Mouse (Mus musculus) c-Kit-negative CD71-positive TER-119-positive erythroid progenitor cells, embryonic 14.5 days (primary cell): ENCODE measurements at regions not wholly inside any gene's neighbourhood (a gene's known extent, or its start where the extent isn't known, plus 50 kb on each side); places are given as distances from the start of the nearest gene placed in this dataset.

Experiments
- DNase-seq: peaks from one replicate; pipeline ENCODE4 v3.0.0-alpha.2; 2013; ENCODE audit warnings: low read depth, low spot score

DNA sequence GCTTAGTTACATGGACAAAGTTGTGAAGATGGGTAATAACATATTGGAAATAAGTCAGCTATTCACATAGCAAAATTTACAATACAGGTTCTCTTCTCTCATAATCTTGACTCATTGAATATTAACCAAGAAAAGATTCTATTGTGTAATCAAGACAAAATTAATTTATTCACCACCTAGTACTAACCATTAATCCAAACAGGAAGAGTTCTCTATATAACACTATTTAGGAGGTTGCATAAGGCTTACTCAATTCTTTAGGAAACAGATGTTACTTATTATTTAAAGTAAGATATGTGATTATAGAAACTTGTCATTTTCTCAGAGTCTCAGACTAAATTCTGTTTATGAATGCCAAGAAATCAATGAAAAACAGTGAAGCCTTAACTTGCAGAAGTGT lies 600.4 kb upstream of the Tusc1 start:
- DNase-seq, result no peak

DNA sequence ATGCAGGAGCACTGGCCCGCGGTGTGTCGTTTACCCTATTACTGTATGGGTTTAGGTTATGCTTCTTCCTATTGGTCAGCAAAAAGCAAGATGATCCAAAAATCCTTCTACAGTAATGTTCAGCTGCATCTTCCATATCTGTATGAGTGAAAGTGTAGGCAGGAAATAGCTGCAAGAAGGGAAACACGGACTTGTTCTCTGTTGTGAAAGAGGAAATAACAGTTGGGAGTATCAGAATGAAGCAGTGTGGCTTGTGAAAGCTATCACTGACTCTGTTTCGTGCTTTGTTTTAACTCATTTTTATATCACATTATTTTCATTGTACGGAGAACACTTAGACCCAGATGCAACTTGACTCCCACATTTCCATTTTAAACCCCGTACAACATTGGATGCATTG lies 591.8 kb upstream of the Tusc1 start:
- no peak for DNase-seq

DNA sequence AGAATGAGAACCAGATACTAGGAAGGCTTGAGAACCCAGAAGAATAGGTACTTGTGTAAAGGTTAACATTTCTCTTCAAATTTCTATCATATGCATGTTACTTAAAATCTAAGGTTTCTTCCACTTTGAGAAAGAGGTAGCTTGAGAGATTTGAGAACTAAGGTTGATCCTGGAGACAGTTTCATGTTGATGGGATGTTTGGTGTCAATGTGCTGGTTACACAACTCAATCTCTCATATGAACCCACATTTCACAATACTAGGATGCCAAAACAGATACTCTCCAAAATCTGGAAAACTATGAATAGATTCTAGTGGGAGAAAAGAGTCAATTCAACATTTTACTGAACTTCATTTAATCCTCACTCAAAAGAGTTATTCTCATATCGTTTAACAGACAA lies 589.1 kb upstream of the Tusc1 start:
- DNase-seq, result no peak

DNA sequence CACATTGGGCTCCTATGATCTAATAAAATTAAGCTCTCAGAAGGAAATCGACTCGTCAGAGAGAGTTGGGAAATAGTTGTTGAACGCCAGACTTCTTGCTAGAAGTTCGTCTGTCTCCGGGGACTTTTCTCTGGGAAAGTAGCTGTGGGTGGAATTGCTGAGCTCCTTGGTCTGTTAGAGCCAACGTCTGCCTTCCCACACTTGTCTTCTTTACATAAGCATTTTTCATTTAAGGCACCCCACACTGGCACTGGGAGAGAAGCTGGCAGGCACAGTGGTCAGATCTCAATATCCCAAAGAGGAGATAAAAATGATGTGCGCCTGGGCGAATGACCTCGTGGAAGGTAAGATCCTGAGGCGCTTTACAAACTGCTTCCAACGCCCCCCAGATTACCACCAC lies 551.3 kb upstream of the Tusc1 start:
- no peak for DNase-seq

DNA sequence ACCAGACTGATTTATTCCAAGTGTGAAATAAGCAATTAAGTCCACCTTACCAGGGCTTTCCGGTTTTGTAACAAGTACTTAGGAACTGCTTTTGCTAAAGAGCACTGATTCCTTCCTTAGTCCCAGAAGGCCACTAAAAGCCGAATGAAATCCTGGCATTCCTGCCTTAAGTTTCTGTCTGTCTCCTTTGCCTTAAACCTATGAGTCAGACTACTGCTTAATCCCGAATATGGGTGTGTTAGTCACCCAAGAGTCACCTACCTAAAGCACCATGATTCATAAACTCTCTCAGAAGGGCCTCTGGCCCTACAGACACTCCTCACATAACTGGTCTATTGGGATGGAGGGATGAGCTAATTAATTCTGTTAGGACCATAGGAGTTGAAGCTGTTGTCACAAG lies 546.0 kb upstream of the Tusc1 start:
- no peak for DNase-seq

DNA sequence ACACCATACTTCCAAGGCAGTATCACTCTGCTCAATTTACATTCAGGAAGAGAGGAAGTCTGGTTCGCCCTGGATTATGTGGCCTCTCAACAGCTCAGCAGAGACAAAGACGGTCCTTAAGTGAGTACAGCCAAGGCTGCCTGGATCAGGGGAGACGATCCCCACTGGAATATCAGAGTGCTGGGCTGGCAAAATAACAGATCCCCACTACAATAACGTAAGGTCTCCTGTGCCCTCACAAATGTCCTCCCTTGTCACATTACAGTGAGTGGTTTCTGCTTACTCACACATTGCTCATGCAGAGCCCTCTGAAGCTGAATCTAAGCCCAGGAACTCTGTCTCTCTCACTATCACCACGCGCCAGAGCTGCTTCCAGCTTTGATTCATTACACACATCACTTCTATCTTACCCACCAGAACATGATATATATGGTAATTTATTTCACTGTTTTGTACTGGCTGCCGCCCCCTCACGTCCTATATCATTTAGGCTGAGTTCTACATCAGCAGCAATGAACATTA lies 544.1 kb upstream of the Tusc1 start:
- no peak for DNase-seq

DNA sequence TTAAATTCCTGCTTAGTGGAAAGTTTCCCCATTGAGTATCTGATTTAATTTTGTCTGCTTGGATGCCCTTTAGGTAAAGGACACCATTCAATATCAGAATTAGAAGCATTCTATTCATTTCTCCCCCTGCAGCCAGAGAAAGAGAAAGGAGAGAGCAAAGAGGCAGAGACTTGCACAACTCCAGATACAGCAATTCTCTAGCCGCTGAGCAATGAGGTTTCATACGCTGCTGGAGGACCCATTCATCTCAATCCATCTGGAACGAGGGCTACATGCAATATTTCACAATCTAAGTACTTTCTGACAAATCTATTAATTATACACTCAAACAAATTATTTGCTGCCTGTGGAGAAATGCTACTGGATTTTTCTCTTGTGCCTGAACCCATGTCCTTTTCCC lies 538.0 kb upstream of the Tusc1 start:
- DNase-seq, result no peak

DNA sequence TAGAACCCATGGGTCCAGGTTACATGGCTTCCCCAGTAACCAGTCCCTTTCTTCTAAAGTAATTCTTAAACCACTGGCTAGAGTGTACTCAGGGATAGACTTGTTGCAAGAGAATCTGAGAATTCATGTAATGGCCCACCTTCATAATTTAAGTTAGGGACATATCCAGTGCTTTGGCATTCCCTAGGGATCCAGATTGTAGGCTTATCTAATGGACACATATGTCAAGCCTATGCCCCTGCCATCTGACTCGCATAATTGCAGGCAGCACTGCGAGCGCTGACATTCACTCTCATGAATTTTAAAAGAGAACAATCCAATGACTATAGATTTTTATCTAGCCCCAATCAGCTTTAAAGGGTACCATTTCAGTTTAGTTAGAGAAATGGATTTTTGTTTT lies 518.1 kb upstream of the Tusc1 start:
- DNase-seq, result no peak

DNA sequence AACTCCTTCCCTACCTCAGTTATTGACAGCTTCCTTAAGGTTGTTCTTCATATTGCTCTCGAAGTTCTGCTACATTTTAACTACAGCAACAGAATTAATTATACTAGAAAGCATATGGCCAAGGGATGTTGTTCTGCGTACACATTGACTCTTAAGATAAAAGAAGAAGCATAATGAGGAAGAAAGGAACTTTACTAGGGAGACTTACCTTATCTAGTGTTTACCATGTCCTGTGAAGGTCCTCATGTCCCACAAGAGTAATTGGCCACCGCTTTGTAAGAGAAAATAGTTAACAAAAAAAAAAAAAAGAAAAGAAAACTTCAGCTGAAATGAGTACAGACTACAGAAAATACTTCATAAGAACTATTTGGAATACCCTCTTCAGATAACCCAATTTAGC lies 513.9 kb upstream of the Tusc1 start:
- DNase-seq, result no peak

DNA sequence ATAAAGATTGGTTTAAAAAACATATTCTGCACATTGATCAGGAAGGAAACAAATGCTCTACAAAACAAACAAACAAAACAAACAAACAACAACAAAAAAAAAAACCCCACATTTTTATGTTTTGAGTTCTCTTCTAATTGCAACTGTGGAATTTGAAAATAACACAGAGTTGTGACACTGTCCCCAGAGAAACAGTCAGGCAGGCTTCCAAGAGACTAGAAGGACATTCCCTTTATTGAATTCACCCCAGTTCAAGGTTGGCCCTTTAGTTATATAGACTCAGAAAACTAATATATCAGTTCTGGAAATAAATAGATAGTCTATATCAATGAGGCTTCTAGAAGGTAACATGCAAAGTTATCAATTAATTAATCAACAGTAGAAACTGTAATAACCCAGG lies 495.4 kb upstream of the Tusc1 start:
- DNase-seq, result no peak

DNA sequence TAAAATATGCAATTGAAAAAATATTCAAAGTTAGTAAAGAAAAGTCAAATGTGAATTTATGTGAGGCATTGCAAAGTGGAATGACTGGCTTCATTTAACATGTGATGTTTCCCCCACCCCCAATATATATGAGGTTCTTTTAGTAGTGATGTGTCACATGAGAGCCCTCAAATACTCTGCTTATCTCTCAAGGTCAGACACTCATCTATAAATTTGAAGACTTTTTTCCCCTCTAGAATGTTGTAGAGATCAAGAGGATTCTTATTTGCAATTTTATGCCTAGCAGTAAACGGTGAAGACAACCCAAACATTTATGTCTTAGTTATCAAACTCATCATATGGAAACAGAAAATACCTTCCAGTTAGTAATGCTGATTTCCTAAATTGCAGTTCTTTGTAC lies 457.8 kb upstream of the Tusc1 start:
- DNase-seq, result no peak

DNA sequence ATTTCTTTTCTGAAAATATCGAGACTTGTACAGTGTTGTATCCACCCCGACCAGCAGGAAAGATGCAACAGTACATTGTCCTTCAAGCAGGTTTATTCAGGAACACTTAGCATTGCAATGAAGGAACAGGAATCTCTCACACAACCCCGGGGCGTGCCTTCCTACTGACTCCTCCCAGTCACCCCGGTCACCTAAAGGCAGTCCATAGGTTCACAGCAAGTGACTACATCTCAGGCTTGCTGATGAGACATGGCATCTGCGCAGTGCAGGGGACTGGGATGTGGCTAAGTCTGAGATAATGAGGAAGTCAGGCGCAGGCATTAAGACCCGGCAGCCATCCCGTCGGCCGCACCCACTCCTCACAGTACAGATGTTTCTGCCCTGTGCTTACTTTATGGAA lies 454.8 kb upstream of the Tusc1 start:
- DNase-seq, result no peak

DNA sequence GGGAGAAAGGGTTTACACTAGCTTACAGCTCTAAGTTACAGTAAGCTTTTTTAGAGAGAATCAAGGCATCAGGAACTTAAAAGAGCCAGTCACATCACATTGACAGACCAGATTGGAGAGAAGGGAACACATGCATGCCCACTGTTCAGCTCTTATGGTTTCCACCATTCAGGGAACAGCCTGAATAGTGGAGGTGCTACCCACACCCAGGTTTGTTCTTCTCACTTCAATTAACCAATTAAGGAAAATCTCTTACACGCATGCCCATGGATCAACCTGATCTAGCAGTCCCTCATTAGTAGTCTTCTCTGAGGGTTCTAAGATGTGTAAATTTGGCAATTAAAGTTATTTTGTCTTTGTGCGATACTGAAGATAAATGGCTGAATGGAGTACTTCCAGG lies 419.2 kb upstream of the Tusc1 start:
- no peak for DNase-seq

DNA sequence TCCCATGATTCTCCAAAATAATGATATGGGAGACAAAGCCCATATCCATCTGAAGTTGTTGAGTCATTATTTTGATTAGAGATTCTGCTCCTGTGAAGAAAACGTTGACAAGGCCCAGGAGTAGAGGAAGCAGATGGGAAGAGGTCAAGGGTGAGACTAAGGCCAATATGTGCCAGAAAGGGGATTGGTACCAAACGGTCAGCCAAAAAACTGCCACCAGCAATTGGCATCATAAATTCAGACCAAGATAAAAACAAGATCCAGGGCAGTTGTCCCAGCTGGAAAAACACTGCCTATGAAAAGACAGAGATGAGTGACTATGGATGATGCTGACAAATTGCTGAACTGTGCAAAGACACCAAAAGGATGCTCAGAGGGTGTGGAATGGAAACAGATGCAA lies 411.0 kb upstream of the Tusc1 start:
- no peak for DNase-seq

DNA sequence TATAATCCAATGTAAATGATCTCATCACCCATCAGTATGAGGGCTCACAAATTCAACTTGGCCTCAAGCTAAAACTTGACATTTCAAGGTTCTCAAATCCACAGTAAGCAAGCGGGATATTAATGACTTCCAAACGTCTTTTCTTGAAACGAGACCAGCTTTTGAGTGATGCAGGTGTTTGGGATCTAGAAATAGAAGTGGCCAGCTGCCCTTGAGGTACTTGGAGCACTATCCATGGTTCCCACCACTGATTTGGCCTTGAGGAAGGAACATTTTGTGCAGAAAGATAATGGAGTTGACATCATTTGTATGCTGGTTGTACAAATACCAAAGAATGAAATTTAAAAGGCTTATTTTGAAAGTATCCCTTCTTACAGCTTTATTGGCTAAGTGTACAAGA lies 378.4 kb upstream of the Tusc1 start:
- no peak for DNase-seq

DNA sequence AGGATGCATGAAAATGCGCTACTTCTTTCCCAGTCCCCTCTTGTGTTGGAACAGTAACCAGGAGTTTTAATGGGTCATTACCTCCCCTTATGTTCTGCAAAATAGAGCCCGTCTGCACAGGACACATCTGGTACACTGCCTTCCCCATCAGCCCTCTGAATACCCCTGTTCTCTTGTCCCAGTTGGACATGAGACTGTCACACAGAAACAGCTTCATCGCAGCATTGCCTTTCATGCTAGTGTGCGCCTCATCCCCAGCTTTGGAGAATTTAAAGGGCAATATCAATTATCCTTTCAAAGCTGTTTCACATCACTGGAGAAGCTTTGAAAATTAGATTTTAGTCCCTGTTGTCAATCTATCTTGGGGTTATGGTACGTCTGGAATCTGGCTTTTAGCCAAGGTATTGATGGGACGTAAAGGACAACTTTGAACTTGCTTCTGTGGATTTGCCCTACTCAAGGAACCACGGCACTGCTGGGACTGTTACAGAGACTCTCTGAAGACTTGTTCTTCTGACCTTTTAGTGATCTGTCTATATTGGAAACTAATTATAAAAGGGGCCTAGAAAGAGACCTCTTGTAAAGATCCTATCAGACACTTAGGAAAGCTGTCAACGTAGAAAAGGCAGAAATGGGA lies 341.2 kb upstream of the Tusc1 start:
- DNase-seq, result no peak

DNA sequence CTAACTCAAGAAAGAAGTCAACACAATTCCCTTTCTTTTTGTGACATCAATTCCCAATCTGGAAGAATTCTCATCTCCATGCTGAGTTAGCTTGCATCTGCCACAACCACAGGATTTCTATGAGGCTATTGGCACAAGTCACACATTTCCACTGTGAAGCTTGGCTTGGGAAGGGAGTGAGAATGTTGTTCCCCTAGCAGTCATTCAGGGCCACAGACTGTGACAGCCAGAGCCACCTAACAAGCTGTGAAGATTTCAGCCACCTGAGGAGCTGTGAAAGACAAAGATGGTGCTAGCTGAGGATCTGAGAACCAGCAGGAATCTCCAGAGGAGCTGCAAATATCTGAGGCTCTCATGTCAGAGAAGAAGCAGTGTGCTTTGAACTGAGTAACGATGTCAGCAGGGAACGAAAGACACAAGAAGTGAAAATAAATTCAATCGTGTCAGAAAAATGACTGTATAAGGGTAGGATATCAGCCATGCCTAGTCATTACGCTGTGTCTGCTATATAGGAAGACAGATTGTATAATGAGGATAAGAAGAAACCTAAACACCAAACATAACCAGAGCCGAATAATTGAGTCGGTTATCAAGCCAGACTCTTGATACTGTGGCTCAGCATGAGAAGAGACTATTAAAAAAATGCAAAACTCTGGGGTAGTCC lies 340.6 kb upstream of the Tusc1 start:
- DNase-seq, result no peak

DNA sequence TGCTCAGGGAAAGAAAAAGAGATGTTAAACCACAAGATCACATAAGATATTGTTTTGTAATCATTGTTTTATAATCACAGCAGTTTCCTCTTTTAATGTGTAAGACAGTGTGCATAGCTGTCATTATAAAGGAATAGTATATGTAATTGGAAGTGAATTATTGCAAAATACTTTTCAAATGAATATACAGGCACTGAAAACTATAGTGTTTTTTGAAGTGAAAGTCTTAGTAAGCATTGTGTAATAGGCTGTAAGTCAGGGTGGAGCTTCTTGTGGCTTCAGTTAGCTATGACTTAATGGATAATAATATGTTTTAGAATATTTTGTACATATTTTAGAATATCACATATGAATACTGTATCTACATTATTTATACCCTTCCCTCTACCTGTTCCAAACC lies 333.7 kb upstream of the Tusc1 start:
- DNase-seq, result no peak

DNA sequence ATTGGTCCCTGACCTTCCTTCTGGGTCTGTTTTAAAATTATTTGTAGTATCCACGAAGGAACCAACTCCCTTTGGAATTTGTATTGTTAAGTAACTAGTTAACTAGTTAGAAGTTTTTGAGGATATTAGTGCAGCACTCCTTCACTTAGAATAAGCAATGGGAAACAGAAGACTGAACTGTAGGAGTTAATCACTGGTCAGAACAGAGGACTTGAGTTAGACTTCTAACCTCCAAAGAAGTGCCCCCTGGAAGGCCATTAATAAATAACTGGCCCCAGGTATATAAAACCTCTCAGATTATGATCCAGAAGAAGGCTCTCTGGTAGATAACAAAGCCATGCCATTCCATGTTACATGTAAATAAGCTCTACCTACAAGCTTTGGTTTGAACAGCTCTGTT lies 329.0 kb upstream of the Tusc1 start:
- no peak for DNase-seq

DNA sequence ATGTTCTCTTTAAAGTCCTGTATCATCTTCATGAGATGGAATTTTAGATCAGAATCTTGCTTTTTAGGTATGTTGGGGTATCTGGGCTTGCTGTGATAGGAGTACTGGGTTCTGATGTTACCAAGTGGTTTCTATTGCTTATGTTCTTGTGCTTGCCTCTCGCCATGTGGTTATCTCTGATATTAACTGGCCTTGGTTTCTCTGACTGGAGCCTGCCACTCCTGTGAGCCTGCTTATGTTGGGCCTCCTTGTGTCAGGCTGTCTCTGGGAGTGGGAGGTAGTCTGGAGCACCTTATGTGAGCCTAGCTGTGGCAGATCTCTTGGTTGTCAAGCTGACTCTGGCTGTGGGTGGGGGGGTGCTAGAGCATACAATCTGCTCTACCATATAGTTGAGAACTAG lies 302.9 kb upstream of the Tusc1 start:
- no peak for DNase-seq

DNA sequence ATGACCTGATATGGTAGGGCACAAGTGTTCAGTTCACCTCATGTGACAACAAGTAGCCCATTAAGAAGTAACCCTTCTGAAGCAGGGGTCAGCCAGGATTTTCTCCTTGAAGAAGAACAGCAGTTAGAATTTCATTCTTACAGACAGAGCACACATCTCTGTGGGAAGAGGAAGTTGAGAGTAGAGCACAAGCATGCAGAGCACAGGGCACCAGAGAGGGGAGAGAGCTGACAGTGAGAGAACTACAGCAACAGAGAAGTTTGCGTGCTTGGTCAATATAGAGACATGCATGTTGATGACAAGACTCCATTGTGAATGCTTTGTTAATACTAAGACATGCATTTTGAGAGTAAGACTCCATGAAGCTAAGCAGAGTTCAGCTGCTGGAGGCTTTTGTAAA lies 263.2 kb upstream of the Tusc1 start:
- no peak for DNase-seq

DNA sequence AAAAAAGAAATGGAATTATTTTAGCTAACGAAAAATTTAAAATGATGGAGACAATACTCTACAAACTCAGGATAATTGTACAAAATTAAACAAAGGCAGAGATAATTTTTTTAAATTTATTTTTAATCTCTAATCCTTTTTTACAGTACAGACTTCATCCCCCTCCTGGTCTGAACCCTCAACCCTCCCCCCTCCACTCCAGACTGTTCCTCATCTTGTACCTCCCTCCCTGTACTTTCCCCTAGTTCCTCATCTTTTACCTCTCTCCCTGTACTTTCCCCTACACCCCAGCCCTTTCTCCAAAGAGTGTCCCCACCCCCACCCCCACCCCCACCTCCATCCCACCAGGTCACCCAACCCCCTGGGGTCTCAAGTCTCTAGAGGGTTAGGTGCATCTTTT lies 249.0 kb upstream of the Tusc1 start:
- DNase-seq, result no peak

DNA sequence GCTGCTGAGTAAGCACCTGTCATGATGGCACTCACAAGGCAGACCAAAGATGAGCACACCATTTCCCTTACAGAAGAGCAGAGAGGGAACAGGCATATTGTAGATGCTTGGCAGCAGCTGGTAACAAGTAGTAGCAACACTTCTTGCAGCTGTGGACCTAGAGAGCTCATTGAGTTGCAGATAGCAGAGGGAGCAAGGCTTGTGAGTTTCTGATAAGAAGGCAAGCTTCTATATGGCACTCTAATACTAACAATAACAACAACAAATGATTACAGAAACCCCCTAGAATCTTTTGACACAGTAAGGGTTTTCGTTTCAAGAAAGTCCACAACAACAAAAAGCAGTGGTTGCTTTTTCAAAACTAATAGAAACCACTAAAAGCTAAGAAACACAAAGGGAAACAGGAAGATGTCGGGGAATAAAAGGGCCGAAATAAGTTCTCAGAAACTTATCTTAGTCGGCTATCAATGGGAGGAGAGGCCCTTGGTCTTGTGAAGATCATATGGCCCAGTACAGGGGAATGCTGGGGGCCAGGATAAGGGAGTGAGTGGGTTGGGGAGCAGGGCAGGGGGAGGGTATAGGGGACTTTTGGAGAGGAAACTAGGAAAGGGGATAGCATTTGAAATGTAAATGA lies 248.5 kb upstream of the Tusc1 start:
- peak; percentile 61 for DNase-seq
